Mouse (Mus musculus) myocyte (in vitro differentiated cells): Measurements from ENCODE around the gene Cacna1g.

Experiments
- CEBPB ChIP-seq: IDR thresholded peaks from 2 replicates; pipeline ENCODE4 v1.6.1; 2011; ENCODE audit warnings: mild to moderate bottlenecking, moderate library complexity; ENCODE audit not compliant: poor library complexity, insufficient read depth, severe bottlenecking
- E2F4 ChIP-seq: IDR thresholded peaks from one replicate; pipeline ENCODE4 v1.6.1; 2011; ENCODE audit warnings: mild to moderate bottlenecking, control low read depth, moderate library complexity; ENCODE audit not compliant: insufficient read depth
- MAX ChIP-seq: IDR thresholded peaks from one replicate; pipeline ENCODE4 v1.6.1; 2011; ENCODE audit warnings: low read depth, mild to moderate bottlenecking, control low read depth
- MYOD1 ChIP-seq, 3 experiments: IDR thresholded peaks; one replicate each; pipeline ENCODE4 v1.6.1; 2011; ENCODE audit warnings: control low read depth in 2 of 3, low read depth in 2 of 3, mild to moderate bottlenecking in 2 of 3, moderate library complexity in 1 of 3; ENCODE audit not compliant: insufficient read length in 2 of 3, control insufficient read depth in 1 of 3
- MYOG ChIP-seq, 3 experiments: IDR thresholded peaks; one replicate each; pipeline ENCODE4 v1.6.1; 2011; ENCODE audit warnings: control low read depth in 2 of 3, low read depth in 2 of 3, mild to moderate bottlenecking in 2 of 3; ENCODE audit not compliant: insufficient read length in 2 of 3, control insufficient read depth in 1 of 3, insufficient read depth in 1 of 3
- POLR2A ChIP-seq: IDR thresholded peaks from one replicate; pipeline ENCODE4 v1.6.1; 2011; ENCODE audit warnings: low read depth, mild to moderate bottlenecking, control low read depth, moderate library complexity; ENCODE audit not compliant: insufficient read length
- POLR2AphosphoS2 ChIP-seq: IDR thresholded peaks from one replicate; pipeline ENCODE4 v1.6.1; 2011; ENCODE audit warnings: low read depth, control low read depth; ENCODE audit not compliant: insufficient read length
- REST ChIP-seq: IDR thresholded peaks from one replicate; pipeline ENCODE4 v1.6.1; 2011; ENCODE audit warnings: mild to moderate bottlenecking, control low read depth, moderate library complexity; ENCODE audit not compliant: insufficient read depth, insufficient read length
- SRF ChIP-seq: IDR thresholded peaks from one replicate; pipeline ENCODE4 v1.6.1; 2011; ENCODE audit warnings: low read depth; ENCODE audit not compliant: control insufficient read depth, insufficient read length
- TCF12 ChIP-seq: IDR thresholded peaks from one replicate; pipeline ENCODE4 v1.6.1; 2011; ENCODE audit warnings: mild to moderate bottlenecking, control low read depth; ENCODE audit not compliant: poor library complexity, insufficient read depth, severe bottlenecking
- TCF3 ChIP-seq: IDR thresholded peaks from one replicate; pipeline ENCODE4 v1.6.1; 2011; ENCODE audit warnings: low read depth, control low read depth; ENCODE audit not compliant: insufficient read length
- USF1 ChIP-seq: IDR thresholded peaks from one replicate; pipeline ENCODE4 v1.6.1; 2011; ENCODE audit warnings: low read depth, mild to moderate bottlenecking, control low read depth, moderate library complexity

GRCm38 (mm10) chr11:94471740-94472584, 2.0 kb downstream of the Cacna1g start:
- TF ChIP-seq POLR2A (no peak), MAX (no peak), MYOG (IDR thresholded peaks at IDR 0.05; ENCODE audit: control insufficient read depth in 1 of 3, insufficient read depth in 1 of 3, insufficient read length in 2 of 3, low read depth in 2 of 3) (no peak), USF1 (no peak), TCF12 (no peak), CEBPB (no peak), E2F4 (no peak), REST (no peak), POLR2AphosphoS2 (no peak), MYOD1 (IDR thresholded peaks at IDR 0.05; ENCODE audit: control insufficient read depth in 1 of 3, insufficient read length in 2 of 3, low read depth in 2 of 3) (no peak), TCF3 (no peak), SRF (no peak)
